Mouse (Mus musculus): Measurements from ENCODE around the gene St6gal1.

St6gal1 gene

DNA sequence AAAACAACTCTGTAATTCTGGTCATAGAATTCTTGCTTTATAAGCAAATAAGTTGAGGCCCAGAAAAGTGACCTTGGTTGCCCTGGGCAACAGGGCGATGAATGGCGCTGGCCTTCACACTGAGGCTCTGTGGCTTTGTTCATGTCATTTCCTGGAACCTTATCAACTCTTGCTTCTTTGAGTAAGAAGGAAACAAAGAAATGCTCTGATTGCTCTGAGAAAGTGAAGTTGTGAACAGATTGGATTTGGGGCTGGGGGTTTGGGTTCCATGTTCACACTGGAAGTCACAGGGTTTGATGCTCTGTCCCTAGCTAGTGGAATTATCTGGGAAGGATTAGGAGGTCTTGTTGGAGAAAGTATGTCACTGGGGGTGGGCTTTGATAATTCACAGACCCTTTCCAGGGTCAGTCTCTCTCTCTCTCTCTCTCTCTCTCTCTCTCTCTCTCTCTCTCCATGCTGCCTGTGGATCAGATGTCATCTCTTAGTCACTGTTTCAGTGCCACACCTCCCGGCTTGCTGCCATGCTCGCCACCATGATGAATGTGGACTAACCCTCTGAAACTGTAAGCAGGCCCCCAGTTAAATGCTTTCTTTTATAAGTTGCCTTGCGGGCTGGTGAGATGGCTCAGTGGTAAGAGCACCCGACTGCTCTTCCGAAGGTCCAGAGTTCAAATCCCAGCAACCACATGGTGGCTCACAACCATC is 50.2 kb downstream of the St6gal1 start:
- no peak for DNase-seq (ENCODE audit: extremely low spot score)

GRCm38 (mm10) chr16:23275661-23276060 is 51.1 kb downstream of the St6gal1 start:
- no peak for DNase-seq (ENCODE audit: extremely low spot score)

DNA sequence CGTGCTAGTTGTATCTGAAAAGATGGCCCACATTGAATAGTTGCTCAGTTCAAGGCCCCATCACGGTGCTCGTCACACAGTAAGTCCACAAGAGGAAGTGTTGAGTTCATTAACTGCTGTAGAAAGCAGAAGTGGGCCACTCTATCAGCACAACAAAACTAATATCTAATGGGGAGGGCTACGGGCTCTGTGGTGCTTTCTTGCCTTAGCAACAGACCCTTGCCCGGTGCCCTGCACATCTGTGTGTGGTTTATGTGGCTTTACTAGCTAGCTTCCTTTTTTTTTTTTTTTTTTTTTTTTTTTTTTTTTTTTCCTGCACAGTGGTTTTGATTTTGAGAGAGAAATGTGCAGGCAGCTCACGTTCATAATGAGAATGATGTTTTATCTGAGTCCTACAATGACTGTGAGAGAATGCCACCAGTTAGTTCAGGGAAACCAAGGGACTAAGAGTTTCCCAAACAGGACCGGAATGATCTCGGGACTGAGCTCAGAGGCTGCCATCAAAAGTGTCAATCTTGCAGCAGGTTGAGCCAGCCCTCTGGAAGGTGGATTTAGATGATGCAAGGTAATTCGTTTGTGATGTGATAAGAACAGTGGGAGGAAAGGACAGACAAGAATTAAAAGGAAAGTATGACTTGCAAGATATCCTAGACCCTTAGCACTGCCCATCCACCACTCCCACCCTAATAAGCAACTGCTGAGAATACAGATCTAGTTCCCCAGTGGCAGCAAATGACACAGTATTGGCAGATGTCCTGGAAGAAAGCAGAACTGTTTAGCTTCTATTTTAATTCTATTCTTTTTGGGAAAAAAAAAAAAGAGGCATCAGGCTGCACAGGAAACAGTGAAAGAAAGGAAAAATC is 55.6 kb downstream of the St6gal1 start:
- DNase-seq (ENCODE audit: extremely low spot score): no peak

- no peak for DNase-seq (ENCODE audit: extremely low spot score)
Observed at GRCm38 (mm10) chr16:23280742-23281090, 56.2 kb downstream of the St6gal1 start.

DNA sequence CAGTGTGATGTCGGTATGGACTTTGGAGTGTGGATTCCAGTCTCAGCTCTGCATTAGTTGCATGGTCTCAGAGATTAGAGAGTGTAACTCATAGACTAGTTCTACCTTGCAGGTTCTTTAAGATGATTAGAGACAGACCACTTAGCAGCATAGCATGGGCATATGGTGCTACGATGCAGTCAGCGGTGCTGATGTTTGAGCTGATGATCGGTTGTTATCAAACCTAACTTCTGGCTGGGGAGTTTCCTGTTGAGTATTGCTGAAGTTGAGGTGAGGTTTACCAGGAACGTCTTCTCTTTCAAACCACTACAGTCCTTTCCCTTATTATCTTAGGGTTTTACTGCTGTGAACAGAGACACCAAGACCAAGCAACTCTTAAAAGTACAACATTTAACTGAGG is 57.7 kb downstream of the St6gal1 start:
- no peak for DNase-seq (ENCODE audit: extremely low spot score)

DNA sequence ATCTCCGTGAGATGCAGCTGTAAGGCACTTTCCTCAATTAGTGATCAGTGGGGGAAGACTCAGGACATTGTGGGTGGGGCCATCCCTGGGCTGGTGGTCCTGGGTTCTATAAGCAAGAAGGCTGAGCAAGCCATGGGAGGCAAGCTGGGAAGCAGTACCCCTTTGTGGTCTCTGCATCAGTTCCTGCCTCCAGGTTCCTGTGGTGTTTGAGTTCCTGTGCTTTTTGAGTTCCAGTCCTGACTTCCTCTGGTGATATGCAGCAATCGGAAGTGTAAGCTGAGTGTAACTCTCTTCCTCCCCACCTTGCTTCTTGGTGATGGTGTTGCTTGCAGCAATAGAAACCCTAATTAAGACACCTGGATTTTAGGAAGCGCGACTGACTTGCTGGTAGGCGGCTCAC is 58.4 kb downstream of the St6gal1 start:
- no peak for DNase-seq (ENCODE audit: extremely low spot score)

- DNase-seq (ENCODE audit: extremely low spot score): no peak
Observed at GRCm38 (mm10) chr16:23283677-23284076, 59.1 kb downstream of the St6gal1 start.

GRCm38 (mm10) chr16:23284470-23285394 is 60.2 kb downstream of the St6gal1 start:
- no peak for DNase-seq (ENCODE audit: extremely low spot score)

- DNase-seq (ENCODE audit: extremely low spot score): no peak
Observed at GRCm38 (mm10) chr16:23286380-23287097, 62.0 kb downstream of the St6gal1 start.

DNA sequence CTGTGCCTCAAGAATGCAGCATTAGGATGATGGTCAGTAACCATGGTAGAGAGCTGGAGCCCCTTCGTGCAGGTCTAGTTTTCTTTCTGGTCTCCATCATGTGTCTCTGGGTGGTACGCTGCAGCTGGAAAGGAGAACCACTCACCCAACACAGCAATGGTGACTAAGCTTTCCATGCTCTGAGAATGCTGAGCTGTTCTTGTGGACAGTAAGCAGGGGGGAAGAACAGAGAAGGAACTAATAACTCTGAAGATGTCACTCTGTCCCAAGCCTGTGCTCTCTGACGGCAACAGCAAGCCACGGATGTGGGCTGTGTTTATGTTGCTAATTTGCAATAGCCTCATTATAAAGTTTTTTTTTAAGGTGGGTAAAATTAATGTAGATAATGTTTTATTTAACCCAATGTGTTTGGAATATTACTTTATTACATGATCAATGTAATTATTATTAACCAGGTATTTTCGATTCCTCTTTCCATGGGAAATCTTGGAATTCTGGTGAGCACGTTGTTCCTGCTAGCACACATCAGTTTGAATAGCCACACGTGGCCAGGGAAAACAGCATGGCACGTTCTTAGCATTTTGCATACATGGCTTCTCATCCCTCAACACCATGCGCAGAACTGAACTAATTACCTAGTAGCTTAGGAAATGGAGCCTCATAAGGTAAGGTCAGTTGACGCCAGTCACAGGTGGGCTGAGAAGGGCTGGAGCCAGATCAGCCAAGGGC is 62.9 kb downstream of the St6gal1 start:
- DNase-seq (ENCODE audit: extremely low spot score): no peak

GRCm38 (mm10) chr16:23288103-23288502 is 63.6 kb downstream of the St6gal1 start:
- DNase-seq (ENCODE audit: extremely low spot score): no peak

- no peak for DNase-seq (ENCODE audit: extremely low spot score)
Observed at GRCm38 (mm10) chr16:23289424-23289823, 64.9 kb downstream of the St6gal1 start.

GRCm38 (mm10) chr16:23290171-23290570 is 65.6 kb downstream of the St6gal1 start:
- no peak for DNase-seq (ENCODE audit: extremely low spot score)

DNA sequence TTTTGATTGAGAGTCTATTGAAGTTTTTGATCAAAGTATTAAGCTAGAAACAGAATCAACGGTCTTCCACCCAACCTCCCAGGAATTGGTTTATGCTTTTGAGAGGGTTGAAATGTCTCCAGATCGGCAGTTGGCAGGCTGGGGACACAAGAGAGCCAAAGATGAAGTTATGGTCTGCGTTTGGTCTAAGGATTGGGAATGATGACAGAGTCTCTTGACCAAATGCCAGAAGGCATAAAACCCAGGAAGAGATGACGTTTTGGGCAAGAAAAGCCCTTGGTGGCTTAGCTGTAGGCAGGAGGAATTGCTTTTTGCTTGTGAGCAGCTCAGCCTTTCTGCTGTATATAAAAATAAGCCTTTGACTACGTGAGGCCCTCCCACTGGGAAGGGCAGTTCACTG is 67.0 kb downstream of the St6gal1 start:
- DNase-seq (ENCODE audit: extremely low spot score): no peak

DNA sequence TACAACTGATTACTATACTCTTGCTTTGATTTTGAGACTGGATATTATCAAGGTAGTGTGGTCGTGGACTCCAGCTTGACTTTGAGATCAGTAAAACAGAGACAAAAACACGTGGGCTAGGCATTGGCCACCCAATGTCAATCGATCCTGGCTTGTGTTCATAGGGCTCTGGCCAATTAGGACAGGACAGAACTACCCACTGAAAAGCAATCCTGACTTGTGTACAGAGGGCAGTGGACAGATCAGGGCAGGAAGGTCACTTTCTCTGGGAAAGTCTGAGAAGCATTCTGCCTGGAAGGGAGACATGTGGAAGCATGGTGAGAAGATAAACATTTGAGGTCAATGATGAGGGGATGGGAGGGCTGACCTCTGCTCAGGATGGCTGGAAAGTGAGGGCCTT is 69.7 kb downstream of the St6gal1 start:
- no peak for DNase-seq (ENCODE audit: extremely low spot score)

DNA sequence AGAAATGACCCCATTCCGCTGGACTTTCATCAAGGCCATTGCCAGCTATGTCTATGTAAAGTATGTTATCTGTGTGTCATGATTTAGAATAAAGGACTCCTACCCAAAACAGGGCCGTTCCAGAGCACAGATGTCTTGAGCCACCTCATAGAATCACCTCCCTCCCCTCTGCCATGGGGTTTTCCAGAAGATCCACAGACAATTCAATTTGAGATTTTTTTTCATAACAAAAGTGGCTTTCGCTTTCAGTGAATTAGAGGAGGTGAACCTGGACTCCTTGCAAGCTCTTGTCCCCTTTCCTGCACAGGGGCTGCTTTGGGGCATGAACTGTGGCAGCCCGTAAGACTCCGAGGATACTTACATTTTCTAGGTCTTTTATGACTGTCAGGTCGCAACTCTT is 70.2 kb downstream of the St6gal1 start:
- DNase-seq (ENCODE audit: extremely low spot score): no peak

- no peak for DNase-seq (ENCODE audit: extremely low spot score)
Observed at GRCm38 (mm10) chr16:23295720-23296119, 71.2 kb downstream of the St6gal1 start.

DNA sequence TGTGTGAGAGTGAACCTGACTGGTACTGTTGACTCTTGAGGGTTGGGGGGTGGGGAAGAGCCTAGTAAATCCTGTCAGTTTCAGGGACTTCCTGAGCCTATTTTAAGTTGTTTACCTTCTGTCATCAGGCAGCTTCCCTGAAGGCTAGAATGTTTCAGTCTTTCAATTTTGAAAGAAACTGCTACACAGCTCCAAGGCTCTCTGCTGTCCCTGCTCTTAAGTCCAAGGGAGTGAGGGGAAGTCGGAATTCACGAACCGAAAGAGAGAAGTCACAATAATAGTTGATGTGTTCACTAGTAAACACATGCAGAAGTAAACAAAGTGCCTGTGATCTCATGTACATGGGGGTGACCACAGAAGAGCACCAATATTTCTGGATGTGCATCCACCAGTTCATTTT is 72.2 kb downstream of the St6gal1 start:
- no peak for DNase-seq (ENCODE audit: extremely low spot score)

GRCm38 (mm10) chr16:23298441-23298840 is 73.9 kb downstream of the St6gal1 start:
- no peak for DNase-seq (ENCODE audit: extremely low spot score)

DNA sequence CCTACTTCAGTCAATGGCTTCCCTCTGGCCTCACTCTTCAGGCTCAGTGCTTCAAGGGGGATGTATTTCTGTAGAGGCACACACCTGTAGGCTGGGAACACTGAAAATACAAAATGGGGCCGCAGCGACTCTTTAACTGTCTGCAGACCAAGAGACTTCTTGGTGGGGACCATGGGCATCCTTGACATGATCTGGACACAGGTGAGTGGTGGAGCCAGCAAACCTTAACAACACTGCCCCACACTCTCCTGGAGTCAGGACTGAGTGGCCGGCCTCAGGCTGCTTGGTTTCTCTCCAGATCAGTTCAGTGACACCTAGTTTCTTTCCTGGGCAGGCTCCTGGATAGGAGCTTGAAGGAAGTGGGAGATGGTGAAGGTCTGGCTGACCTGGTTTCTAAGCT is 74.4 kb downstream of the St6gal1 start:
- DNase-seq (ENCODE audit: extremely low spot score): no peak
